Mouse (Mus musculus) heart, adult 9 months (tissue): ENCODE data around the gene Rbms3.

Experiments used
- DNase-seq, 2 experiments: peaks; one replicate each; pipeline ENCODE4 v3.0.0; 2022; ENCODE audit warnings: low spot score in 2 of 2

The Rbms3 gene

DNA sequence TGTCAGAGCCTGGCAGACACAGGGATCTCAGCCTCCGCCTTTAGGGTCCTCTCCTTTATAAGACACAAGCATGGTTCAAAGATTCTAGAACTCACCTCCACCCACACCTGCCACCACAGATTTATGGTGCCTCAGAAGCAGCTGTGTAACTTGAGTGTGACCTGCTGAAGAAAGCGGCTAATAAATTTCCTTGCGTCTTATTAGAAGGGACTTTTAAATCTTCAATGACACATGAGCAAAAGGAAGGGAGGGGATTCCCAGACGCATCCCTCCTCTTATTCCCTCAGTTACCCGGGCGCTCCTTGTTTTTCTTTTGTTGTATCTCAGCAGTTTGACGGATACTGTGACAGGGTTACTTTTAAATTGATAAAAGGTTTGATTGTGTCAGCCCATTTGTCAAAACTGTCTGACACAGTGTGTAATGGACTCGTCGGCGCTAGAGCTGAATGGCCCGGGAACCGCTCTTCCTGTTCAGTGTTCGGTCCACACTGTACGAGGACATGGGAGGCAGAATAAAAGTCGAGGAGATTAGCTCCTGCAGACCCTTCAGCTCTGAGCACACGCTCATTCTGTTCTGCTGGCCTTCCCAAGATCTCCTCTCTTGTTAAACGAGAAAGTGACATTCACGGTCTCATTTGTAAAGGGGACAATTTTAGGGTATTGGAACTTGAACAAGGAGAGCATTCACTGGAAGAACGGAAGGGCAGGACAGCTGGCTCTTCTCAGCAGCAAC, 527.3 kb downstream of the Rbms3 start:
- no peak for DNase-seq

- DNase-seq = no peak
Measured at GRCm38 (mm10) chr9:117100181-117100580, 529.5 kb downstream of the Rbms3 start.

GRCm38 (mm10) chr9:117093551-117093950, 536.2 kb downstream of the Rbms3 start:
- no peak for DNase-seq

DNA sequence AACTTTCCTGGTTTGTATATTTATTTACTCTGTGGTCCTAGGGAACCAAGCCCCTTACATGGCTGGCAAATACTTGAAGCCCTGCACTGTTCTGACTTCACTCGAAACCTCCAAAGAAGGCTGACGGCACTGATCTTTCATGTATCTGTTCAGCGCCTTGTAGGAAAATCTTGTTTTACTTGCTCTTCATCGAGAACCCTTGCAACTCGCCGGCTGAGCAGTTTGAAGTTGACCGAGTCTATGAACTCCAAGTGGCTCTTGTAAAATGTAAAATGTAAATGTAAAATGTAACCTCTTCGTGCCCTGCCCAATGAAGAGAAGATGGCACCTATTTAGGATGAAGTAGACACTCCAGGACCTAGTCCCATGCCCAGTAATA, 537.5 kb downstream of the Rbms3 start:
- no peak for DNase-seq

DNA sequence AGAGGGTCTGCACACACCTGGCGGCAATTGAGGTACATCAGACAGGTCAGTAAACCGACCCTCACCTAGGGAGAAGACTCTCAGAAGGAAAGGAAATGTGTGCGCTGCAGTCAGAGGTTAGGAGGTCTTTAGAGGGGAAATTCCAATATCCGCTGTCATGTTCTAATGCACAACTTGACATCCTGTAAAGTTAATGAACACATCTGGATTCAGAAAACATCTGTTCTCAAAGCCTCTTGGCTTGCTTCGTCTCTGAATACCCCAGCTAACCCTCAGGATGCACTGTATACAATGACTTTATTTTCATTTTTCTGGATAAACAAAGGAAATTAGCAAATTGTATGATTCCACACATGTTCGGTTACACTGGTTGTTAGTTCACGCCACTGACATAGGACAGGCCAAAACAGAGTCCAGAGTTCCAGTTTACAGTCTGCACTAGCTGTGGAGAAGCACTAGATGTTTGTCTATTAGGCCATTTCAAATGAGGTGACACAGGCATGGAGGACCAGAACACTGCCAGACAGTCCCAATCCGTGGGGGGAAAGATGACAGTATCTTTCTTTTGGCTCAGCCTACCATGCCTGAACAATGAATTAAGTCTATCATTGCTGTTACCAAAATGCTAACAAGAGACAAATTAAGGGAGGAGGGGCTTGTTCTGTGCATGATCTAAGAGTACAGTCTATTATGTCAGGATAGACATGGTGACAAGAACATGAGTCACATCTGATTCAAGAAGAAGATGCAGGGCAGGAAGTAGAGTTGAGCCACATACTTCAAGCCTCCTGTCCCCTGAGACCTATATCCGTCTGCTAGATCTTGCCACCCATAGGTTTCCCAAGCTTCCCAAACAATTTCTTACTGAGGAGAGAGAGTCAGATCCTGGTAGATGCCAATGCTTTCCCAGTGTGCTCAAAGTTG, 538.2 kb downstream of the Rbms3 start:
- no peak for DNase-seq

GRCm38 (mm10) chr9:117089409-117090147, 540.1 kb downstream of the Rbms3 start:
- no peak for DNase-seq

- DNase-seq = no peak
Measured at GRCm38 (mm10) chr9:117088309-117088708, 541.4 kb downstream of the Rbms3 start.

- DNase-seq = no peak
Measured at GRCm38 (mm10) chr9:117085706-117086105, 544.0 kb downstream of the Rbms3 start.

GRCm38 (mm10) chr9:117084471-117084870, 545.2 kb downstream of the Rbms3 start:
- DNase-seq = no peak

DNA sequence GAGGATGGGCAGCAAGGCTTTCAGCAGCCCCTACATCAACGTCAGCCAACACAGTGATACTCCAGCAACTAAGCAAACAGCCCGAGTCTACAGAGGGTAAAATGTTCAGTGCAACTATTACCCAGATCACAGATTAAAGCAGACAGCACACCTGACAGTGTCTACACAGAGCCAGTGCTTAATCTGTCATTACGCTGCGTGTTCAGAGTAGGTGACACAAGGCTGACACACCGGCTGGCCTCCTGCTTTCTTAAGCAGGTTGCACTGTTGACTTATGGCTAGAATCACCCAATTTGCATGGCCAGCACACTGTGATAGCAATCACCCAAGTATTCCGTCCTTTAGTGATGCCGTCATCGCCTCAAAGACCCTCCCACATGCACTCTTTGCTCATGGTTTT, 550.2 kb downstream of the Rbms3 start:
- DNase-seq = no peak

- DNase-seq = no peak
Measured at GRCm38 (mm10) chr9:117077548-117077947, 552.2 kb downstream of the Rbms3 start.

GRCm38 (mm10) chr9:117076785-117077184, 552.9 kb downstream of the Rbms3 start:
- no peak for DNase-seq

DNA sequence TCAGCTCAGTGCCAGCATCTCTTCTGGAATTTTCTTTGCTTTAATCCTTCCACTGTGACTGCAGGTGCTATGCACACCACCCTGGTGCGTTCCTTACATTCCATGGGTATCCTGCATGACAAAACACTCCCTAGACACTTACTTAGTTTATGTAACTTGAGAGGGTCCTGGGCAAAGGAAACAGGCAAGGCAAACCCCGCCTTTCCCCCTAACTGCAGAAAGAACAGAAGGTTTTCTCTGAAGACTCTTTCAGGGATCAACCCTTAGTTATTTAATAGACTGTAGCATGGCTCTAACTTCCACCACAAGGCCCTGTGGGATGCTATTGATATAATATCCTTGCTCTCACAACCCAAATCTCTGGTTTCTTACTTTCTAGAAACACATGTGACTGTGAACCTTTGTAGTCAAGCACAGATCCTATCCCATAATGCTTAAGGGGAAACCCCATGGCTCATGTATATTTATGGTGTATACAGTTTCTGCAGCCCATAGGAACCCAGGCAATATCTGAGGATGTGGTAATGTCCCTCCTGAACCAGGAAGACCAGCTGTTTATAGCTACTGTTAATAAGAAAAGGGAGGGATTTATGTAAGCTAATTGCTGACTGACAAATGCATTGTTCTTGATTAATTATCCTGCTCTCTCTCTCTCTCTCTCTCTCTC, 557.1 kb downstream of the Rbms3 start:
- no peak for DNase-seq

DNA sequence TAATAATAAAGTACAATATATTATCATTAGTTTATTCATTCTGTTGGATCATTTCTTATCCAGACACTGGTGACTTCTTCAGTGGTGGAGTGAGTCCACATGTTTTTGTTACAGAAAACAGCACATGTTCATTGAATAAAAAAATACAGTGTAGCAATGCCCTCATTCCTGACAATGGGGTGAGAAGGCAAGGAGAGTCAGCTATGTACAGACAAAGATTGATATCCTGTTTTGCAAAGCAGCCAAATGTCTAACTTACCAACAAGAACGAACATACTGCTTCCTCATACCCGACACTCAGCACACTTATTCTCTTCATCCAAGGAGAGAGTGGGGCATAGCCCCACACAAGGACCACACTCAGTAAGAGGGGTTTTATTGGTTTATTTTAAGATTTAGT, 559.1 kb downstream of the Rbms3 start:
- no peak for DNase-seq

GRCm38 (mm10) chr9:117069232-117069631, 560.5 kb downstream of the Rbms3 start:
- no peak for DNase-seq

DNA sequence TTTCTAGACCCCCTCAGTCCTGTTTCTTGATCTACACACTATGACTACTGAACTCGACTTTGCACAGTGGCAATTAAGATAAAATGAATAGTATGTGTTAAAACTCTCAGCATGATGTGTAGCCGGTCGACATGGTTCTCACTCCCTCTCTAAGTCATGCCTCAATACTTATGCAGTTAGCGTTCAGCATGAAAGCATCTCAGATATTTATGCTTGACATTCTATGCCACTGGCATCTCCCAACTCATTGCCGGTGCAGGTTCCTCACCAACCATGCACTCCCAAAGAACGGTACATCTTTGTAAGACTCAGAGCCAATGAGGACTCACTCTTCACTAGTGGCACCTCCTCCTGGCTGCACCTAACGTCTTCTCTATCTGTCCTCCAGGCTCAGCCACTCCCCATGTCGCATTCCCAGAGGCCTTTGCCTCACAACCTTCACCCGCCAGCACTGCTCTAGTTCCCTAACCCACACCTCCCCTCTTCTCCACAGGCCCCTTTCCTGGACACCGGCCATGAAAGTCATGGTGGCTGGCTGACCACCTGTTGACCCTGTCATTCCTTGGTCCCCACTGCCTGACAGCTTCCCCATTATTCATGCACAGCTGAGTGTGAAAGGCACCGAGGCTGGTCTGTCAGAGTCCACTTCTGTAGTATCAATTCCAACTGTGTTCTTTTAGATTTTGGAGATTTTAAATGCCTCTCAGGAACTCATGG, 561.9 kb downstream of the Rbms3 start:
- DNase-seq = no peak

- no peak for DNase-seq
Measured at GRCm38 (mm10) chr9:117066502-117066901, 563.2 kb downstream of the Rbms3 start.

- DNase-seq = no peak
Measured at GRCm38 (mm10) chr9:117065601-117066000, 564.1 kb downstream of the Rbms3 start.

DNA sequence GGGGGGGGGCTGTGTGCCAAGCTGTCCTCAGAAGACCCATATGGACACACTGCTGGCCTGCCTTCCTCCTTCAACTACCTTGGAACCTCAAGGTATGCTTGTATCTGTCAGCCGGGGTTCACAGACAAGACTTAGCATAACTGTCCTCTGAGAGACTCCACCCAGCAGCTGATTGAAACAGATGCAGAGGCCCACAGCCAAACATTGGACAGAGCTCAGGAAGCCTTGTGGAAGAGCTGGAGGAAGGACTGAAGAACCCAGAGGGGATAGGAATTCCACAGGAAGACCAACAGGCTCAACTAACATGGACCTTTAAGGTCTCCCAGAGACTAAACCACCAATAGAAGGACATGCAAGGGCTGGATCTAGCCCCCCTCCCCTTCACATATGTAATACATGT, 570.1 kb downstream of the Rbms3 start:
- DNase-seq = peak; percentile 25 to 35

- no peak for DNase-seq
Measured at GRCm38 (mm10) chr9:117059135-117059534, 570.6 kb downstream of the Rbms3 start.

DNA sequence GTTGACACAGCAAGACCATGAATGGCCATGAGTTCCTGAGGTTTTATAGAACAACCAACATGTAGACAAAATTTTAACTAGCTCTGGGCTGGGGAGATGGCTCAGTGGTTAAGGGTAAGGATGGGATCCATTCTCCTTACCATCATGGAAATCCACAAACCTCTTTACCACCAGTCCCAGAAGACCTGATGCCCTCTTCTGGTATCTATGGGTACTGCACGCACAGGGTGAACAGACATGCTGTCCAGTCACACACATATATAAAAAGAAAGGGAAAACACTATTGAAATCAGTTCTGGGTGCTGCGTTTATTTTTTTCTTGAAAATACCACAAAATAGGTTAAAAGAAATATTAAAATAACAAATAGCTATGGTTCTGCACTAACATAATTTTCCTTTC, 577.8 kb downstream of the Rbms3 start:
- no peak for DNase-seq
